Mouse (Mus musculus): ENCODE measurements around the gene Nkain1.

Nkain1 gene

DNA sequence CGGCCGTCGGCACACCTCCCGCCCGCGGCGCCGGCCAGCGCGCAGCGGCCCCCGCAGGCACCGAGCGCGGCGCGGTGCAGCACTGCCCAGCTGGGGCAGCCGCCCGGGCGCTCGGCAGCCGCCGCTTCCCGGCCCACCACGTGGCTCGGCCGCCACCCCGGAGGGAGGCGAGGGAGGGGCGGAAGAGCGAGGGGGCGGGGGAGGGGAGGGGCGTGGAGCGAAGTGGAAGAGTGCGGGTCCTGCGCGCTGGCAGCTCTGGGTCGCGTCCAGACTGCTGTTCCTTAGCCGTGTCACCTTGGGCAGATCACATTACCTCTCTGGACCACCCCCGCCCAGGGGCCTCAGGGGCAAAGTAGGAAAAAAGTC, at the start of gene Nkain1:
TSS of gene Nkain1 (minus strand) at position 126 of the 366 bp plus-strand sequence.
- DNase-seq (ENCODE audit: inconsistent age in 2 of 2, low spot score in 1 of 2) = peak; percentile 66 to 77

DNA sequence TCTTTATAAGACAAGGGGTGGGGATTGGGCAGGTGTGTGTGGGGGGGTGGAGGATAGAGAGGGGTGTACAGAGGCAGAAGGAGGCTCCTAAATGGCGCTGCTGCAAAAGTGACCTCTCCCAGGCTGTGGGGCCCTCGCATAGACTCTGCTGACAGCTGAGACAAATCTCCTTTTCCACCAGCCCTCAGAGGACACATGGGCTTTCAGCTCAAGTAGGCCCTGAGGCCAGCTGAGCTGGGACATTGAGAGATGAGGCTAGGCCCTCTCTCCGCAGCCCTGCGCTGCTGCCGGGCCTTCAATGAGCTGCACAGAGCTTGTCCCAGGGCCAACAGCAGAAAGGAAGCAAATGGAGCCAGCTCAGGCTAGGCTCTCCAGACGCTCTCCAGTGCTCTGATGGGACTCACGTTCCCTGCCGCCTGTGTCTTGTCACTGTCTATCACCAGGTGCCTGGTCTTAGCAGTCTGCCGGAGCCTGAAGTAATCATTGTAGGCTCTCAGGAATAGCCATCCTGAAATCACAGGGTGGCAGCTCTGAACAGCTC, 4.8 kb upstream of the Nkain1 start:
- no peak for DNase-seq (ENCODE audit: inconsistent age in 2 of 2, low spot score in 1 of 2)

DNA sequence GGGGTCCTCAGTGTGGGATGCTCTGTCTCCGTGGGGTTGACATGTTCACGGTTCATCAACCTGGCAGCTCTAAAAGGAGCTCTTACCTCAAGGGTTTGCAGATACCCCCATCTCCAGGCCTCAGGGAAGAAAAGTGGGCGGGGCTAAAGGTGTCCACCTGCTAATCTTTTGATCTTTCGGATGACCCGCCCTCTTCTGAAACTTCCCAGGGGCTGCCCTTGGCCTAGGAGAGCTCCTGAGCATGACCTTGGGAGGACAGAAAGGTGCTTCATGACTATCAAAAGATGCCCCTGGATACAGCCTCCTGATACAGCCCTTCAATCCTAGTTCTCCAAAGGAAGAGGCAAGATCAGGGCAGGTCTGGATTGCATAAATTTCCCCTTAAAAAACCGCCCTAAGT, 3.1 kb upstream of the Nkain1 start:
- no peak for DNase-seq (ENCODE audit: inconsistent age in 2 of 2, low spot score in 1 of 2)

DNA sequence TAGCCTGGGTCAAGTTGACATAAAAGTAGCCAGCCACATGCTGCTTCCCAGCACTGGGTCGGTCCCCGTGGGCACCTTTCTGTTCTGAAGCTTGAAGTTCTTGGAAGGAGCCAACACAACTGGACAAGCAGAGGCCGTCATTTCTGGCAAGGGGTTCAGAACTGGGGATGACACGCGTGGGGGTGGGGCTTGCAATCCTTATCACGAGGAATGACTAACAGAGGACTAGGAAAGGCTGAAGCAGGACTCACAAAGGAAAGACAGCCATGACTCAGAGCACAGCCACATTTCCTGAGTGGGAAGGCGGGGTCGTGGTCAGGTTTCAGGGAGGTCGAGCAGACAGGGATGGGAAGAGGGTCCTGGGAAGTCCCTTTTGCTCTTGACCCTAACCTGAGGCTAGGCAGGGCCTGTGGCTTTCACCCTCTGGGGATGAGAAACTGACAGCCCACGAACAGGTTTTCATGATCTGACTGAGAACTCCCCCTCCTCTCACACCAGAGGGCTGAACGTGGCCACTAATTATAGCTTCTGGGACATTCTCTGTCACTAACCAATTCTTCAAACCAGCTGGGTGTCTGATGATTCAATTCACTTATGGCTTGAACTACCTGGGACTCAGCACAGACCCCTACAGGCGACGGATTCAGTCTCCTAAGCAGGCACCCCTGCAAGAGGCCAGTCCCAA, 2.4 kb upstream of the Nkain1 start:
- DNase-seq (ENCODE audit: inconsistent age in 2 of 2, low spot score in 1 of 2) = peak; percentile 78 to 84

DNA sequence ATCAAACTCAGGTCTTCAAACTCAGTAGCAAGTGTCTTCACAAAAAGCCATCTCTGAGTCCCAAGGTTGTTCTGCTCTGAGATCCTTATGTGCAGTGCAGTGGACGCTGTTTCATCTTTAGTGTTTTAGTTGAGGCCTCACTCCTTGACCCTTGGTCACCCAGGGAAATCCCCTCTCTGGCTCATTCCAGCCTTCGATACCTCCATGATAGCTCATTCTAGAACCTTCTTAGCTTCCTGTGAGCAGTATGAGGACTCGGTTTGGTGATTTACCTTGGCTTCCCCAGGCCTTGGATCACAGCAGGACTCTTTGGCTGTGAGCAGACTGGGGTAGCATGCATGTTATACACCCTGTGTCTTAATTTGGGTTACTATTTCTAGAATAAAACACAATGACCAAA, 1.6 kb upstream of the Nkain1 start:
- no peak for DNase-seq (ENCODE audit: inconsistent age in 2 of 2, low spot score in 1 of 2)

DNA sequence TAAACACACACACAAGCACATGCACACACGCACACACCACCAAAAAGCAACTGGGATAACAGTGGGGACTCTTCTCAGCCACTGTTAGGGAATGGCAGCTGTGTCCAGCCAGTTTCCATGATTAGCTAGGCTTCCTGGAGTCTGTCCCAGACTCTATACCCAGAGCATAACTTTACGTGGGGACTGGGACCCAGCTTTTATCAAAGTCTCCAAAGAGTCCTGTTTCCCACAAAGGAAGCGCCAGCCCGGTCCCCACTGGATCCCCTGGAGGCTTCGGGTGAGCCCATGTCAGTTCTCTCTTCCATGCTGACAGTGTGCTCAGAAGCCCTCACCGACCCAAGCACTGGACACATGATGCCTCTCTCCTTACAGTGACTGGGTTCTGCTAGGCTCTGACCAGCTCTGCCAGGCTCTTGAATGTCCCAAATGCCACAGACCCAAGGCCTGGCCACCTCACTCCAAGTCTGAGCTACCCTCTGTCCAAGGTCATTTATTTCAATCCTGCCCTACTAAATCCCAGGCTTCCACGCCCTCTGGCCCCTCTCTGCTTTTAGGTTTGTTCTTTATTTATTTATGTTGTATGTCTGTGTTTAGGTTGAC, 988 bp upstream of the Nkain1 start:
- peak in 1 of 2 experiments; percentile 62 for DNase-seq (ENCODE audit: inconsistent age in 2 of 2, low spot score in 1 of 2)

DNA sequence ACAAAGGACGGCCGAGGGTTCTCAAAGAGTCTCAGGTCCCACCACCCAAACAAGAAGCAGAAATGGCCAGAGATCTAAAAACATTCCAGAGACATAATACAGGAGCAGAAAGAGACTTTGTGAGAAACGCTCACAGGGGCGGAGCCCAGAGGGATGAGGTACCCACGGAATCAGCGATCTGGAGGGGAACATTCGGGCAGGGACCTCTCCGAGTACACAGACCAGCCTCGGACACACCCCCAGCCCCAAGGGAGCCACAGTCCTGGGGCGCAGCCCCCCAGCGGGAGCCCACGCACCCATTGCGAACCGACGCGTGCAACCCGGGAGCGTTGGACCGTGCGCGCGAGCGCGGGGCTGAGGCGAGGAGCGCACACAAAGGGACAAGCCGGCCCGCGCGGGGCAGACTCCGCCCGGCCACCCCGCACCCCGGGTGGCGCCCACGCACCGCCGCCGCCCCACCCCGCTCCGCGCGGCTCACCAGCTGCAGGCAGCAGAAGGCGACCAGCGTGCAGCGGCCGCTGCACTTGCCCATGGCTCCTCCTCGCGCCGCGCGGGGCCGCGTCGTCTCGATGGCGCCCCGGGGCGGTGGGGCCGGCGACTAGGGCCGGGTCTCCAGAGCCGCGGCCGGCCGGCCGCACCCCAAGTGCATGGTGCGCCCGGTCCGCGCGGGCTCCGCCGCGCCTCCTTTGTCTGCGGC, 474 bp downstream of the Nkain1 start:
- peak in 1 of 2 experiments; percentile 60 for DNase-seq (ENCODE audit: inconsistent age in 2 of 2, low spot score in 1 of 2)

DNA sequence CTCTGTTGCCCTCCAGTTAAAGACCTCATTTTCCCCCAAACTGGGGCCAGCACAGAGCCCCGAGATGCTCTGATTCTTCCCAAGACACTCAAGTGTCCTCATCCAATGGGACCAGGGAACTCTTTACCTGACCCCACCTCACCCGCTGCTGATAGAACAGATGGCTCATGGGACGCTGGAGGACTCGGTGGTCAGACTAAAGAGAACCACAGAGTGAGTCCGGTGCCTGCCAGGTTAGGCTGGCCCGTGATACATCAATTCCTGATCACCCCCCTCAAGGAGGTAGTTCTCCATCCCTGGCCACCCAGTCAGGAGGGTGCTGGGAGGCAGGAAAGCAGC, 992 bp downstream of the Nkain1 start:
- no peak for DNase-seq (ENCODE audit: inconsistent age in 2 of 2, low spot score in 1 of 2)

DNA sequence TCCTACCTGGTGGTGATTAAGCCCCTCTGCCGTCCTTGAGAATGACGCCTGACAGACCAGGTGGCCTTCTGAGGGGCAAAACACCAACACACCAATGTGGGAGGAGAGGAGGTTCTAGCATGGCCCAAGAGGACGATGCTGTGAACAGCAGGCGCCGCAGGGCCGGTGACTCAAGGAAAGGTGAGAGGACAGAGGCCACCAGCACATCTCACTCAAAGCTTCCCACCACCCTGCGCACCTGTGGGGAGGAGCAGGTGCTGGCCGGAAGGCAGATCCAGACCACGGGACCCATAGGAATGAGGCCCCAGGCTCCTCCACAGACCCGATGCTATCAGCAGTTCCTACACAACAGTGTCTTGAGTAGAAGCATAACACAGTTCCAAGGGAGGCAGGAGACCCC, 1.4 kb downstream of the Nkain1 start:
- DNase-seq (ENCODE audit: inconsistent age in 2 of 2, low spot score in 1 of 2) = no peak

DNA sequence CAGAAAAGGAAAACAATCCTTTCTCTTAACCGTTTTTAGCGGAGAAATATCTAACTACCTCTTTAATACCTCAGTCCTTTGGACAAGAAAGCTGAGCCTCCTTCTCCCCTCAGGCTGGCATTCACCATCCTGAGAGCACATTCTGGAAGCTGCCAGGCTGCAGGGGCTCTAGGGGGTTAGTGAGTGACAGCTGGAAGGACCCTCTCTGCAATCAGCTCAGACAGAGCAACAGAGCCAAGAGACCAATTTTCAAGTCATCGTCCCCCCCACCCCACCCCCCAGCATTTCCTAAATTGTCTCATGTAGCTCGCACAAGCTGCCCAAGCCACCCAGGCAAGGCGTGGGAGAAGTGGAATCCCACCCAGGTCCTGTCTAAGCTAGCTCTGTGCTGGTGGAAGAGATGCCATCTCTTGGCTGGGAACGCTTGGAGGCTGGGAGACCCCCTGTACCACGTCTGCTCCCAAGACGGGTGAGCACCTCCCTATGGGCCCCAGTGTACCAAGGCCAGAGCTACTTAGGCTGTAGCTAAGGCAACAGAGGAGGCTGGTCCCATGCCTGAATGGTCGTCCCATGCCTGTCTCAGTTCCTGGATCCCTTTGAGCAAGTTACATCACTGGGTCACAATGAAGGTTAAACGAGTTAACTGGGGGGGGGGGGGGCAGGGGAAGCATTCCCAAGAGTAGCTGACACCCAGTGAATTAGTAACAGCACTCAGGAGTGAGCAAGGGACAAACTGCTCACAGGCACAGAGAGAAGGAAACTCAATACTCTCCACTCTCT, 2.8 kb downstream of the Nkain1 start:
- DNase-seq (ENCODE audit: inconsistent age in 2 of 2, low spot score in 1 of 2) = no peak

DNA sequence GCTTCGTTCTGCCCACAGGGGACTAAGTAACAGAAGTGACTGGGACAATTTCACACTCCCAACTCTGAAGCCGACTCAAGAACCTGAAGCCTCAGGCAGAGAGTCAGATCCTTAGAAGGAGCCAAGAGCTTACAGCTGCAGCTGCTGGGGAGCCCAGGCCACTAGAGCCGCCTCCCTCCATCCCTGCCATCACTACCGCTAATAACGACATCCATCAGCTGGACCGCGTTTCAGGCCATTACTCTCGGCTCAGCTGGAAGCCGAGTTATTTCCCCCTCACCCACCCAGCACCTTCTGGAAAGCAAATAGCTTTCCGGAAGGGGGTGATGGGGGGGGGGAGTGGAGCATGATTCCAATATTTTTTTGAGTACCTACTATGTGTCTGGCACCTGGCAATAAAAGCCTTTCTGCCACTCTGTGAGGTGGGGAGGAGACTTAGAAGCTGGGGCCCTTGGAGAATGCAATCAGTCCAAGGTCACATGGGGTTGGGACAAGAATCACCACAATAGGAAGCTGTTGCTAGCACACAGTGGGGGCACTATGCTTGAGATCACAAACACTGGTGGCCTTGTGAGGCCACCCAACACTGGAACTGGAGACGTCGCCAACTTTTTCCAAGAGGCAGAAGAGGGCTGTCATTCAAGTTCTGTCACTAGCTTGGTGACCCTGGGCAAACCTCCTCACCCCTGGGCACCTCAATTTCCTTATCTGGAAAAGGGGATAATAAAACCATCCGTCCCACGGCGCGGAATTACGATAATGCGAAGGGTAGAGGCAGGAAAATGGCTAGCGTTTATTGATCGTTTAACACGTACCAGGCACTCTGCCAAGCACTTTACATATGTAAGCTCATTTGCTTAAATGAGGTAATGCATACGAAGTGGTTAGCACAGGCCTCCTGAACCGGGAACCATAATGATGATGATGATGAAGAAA, 5.7 kb downstream of the Nkain1 start:
- no peak for DNase-seq (ENCODE audit: inconsistent age in 2 of 2, low spot score in 1 of 2)

DNA sequence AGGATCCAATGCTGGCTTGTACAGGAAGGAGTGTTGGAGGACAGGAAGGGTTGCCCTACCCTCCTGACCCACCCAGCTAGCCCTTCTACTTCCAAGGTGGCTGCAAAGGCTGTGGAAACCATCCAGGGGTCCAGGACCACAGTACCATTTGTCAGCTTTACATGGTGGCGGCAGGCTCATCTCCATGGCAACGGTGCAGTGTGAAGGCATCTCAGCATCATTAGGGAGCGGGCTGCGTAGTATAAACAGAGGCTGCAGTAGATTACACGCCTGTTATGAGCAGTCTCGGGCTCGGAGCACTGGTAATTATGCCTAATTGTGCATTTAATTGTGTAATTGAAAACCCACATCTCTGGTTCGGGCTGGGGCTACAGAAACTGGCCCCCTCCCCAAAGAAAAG, 10.2 kb downstream of the Nkain1 start:
- no peak for DNase-seq (ENCODE audit: inconsistent age in 2 of 2, low spot score in 1 of 2)

DNA sequence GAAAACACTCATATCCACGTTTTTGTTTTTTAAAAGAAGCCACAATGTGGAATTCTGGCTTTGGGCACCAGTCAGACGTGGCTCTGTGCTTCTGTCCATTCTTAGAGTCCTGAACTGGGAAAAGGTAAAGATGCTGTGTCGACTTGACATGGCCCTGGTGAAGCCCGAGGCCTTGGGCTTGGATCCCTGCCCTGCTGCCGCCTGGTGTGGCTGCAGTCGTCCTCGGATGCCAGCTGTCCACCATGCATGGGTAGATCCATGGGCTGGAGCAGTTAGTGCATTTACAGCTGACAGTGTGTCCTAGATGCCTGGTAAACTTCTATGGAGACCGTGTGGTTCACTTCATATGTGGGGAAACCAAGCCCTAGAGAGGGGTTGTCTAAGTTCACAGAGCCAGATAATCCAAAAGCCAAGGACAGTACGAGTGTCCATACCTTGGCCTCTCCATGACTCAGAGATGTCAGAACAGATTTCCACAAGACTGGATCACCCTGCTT, 10.7 kb downstream of the Nkain1 start:
- DNase-seq (ENCODE audit: inconsistent age in 2 of 2, low spot score in 1 of 2) = peak; percentile 41 to 83

DNA sequence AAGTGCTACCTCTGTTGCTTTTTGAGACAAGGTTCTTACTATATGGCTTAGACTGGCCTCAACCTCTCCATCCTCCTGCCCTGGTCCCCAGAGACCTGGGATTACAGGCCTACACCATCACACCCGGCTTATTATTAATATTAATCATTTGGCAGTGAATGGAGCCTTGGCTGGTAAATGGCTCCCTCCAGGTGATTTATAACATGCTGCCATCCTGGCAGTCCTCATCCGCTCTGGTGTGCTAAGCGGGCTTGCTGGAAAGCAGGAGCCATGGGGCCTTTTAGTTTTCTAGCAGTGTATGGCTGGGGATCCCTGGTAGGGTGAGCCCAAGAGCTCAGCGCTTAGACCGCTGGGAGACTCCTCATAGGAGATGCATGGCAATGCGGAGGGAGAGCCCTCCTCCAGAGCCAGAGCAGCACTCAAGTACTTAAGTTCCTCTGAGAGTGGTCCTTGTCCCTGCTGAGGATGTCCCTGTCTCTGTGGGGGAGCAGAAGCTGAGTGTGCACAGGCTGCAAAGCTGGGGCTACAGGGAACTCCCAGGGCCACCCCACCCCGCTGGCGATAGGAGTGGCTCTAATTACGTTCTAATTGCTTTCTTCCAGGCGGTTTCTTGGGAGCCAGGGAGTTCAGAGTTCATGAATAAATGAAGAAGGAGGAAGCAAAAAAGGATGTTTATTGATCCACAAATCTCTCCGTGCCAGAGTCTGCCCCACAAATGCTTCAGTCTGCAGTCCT, 13.2 kb downstream of the Nkain1 start:
- no peak for DNase-seq (ENCODE audit: inconsistent age in 2 of 2, low spot score in 1 of 2)

DNA sequence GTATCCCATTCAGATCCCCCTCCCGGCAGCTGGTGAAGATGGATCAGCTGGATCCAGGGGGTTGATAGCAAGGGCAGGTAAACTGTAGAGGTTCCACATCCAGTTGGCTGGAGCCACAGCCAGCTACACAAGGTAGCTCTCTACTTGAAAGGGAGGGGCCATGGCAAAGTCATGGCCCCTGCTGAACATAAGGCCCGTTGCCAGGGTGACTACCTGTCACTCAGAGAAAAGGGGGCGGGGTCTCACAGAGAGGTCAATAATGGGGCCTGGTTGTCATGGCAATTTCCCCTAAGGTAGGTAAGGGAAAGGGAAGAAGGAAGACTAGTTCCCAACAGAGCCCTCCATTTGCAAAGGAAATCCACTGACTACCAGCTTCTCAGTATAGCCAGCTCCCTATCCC, 14.8 kb downstream of the Nkain1 start:
- DNase-seq (ENCODE audit: inconsistent age in 2 of 2, low spot score in 1 of 2) = no peak

DNA sequence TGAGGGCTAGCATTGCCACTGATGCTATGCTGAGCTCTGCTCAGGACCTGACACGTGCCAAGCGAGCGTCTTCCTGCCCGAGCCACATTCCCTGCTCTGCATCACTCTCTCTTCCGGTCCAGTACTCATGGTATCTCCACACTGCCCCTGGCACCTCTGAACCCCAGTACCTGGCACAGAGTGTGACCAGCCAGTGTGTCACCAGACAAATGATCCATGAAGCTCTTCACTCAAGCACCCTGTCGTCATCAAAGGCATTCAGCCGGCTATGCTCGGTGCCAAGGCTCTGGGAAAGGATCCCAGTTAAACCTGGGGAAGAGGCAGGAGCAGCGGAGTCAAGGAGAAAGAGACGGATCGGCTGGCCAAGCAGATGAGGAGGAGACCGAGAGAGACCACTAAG, 16.1 kb downstream of the Nkain1 start:
- peak; percentile 82 to 89 for DNase-seq (ENCODE audit: inconsistent age in 2 of 2, low spot score in 1 of 2)

DNA sequence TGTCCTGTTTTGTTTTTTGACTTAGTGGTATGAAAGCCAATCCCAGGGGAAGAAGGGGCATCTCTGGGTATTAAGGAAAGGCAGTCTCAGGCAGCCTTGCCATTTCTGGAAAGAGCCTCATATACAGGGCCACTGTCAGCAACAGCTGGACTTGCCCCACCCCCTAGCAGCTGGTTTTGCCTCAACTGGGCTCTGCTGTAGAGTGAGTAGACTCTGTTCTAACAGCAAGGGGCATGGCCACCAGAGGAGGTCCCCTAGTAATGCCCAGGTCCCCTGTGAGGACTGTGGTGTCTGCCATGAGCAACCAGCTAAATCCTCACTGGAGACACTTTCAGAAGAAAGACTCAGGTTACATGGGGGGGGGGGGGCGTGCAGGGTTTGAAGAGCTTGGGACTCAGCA, 17.0 kb downstream of the Nkain1 start:
- no peak for DNase-seq (ENCODE audit: inconsistent age in 2 of 2, low spot score in 1 of 2)

DNA sequence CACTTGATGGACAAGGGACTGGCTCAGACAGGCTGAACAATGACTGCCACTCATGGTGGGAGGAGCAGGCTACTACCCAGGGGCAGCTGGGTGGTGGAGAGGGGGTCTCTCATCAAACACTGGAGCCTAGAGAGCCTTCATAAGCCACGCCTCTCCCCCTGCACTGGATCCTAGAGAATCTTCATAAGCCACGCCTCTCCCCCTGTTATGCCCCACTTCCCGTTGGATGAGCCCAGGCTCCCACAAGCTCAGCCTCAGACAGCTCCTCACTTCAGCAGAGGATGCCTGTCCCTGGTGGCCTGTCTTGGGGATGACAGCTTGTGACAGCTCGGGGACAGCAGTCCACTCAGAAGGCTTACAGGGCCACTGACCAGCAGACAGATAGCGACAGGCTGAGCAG, 17.7 kb downstream of the Nkain1 start:
- DNase-seq (ENCODE audit: inconsistent age in 2 of 2, low spot score in 1 of 2) = no peak

DNA sequence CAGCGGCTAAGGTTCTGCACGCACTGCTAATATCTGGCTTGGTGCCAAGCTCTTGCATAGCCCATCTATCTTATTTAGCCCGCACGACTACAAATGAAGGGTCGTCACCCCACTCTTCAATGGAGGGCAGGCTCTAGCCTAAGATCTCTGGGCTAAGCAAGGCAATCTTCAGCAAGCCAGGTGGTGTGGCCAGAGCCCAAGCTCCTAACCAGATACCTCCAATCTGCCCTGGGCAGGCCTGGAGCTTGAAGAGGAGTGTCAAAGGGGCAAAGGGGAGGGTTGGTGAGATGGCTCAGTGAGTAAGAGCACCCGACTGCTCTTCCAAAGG, 20.9 kb downstream of the Nkain1 start:
- no peak for DNase-seq (ENCODE audit: inconsistent age in 2 of 2, low spot score in 1 of 2)
